Mouse (Mus musculus): ENCODE results near the gene Agap1. TPM values are rescaled to one million over a fixed set of nuclear protein-coding genes. Genes with fewer than 3 reads are reported as not detected.

Gene Agap1
- polyA plus RNA-seq, 1 experiment: 145 TPM

DNA sequence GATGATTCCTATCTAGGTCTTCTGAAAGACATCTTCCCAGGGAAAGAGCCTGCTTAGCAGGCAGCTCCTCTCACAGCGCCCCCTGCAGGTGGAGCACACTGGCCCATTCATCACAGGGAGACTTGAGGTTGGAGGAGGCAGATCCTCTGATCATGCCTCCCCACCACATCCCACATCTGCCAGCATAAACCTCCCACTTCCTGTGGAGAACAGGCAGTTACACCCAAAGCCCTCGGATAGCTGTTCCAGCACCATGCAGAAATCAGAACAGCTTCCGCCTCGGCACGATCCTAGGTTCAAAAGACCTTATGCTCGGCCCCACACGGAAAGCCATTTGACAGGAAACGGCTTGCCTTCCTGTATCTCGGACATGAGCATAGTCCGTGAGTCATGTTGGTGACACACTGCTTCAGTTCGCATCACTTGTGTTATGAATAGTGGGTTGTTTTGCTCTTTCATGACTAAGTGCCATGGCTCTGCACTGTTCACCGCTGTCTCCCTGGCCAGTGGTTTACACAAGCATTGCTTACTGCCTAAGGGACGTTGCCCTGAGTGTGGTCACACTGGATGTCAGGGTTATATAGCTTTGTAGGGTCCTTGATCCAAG is 276.1 kb downstream of the Agap1 start:
- TF ChIP-seq CTCF (IDR thresholded peaks at IDR 0.05; ENCODE audit: borderline replicate concordance, extremely low read depth, insufficient read depth, insufficient read length) (peak; percentile 41; the same call in 1 of the 2 replicates), POLR2A (IDR thresholded peaks at IDR 0.05; ENCODE audit: borderline replicate concordance, extremely low read depth, insufficient read depth, insufficient read length, poor library complexity, severe bottlenecking) (no peak)
- DNase-seq (ENCODE audit: low read depth): no peak

- DNase-seq (ENCODE audit: low read depth): peak; percentile 39
- TF ChIP-seq CTCF (IDR thresholded peaks at IDR 0.05; ENCODE audit: borderline replicate concordance, extremely low read depth, insufficient read depth, insufficient read length) (no peak), POLR2A (IDR thresholded peaks at IDR 0.05; ENCODE audit: borderline replicate concordance, extremely low read depth, insufficient read depth, insufficient read length, poor library complexity, severe bottlenecking) (no peak)
These were observed 279.8 kb downstream of the Agap1 start for GRCm38 (mm10) chr1:89734368-89734767.

DNA sequence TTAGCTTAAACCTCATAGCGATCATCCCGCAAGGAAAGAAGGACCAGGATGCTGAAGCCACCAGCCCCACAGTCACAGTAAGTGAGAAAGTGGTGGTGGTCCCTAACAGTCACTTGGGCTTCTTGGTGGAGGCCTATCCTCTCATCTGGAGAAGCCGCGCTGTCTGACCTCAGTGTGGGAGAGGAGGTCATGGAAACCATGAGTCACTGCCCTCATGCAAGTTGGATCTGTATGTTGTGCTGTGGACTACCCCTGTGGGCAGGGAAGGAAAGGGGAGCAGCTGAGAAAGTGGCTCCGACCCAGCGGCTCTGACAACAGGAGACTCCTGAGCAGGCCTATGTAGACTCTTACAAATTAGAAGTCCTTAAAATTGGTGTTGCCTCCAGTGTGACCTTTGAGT is 280.5 kb downstream of the Agap1 start:
- no peak for DNase-seq (ENCODE audit: low read depth)
- no peak for TF ChIP-seq CTCF (IDR thresholded peaks at IDR 0.05; ENCODE audit: borderline replicate concordance, extremely low read depth, insufficient read depth, insufficient read length)
- TF ChIP-seq POLR2A (IDR thresholded peaks at IDR 0.05; ENCODE audit: borderline replicate concordance, extremely low read depth, insufficient read depth, insufficient read length, poor library complexity, severe bottlenecking): no peak

DNA sequence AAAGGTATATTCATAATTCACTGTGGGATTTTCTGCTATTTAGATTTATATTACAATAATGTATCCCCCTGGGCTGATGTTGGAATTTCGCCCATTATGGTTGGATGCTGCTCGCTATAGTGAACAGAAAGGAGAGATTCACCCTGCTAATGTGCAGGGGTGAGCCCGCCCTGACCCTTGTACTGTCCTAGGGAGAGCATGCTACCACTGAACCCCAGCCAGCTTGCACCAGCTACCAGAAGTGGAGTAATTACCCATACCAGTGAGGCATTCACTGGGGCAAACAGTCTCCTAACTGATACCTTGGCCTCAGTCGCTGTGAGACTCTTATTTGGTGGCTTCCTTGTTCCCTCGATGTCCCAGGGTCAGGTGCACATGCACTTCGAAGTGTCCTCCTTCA is 281.4 kb downstream of the Agap1 start:
- DNase-seq (ENCODE audit: low read depth): no peak
- TF ChIP-seq CTCF (IDR thresholded peaks at IDR 0.05; ENCODE audit: borderline replicate concordance, extremely low read depth, insufficient read depth, insufficient read length): no peak
- no peak for TF ChIP-seq POLR2A (IDR thresholded peaks at IDR 0.05; ENCODE audit: borderline replicate concordance, extremely low read depth, insufficient read depth, insufficient read length, poor library complexity, severe bottlenecking)

DNA sequence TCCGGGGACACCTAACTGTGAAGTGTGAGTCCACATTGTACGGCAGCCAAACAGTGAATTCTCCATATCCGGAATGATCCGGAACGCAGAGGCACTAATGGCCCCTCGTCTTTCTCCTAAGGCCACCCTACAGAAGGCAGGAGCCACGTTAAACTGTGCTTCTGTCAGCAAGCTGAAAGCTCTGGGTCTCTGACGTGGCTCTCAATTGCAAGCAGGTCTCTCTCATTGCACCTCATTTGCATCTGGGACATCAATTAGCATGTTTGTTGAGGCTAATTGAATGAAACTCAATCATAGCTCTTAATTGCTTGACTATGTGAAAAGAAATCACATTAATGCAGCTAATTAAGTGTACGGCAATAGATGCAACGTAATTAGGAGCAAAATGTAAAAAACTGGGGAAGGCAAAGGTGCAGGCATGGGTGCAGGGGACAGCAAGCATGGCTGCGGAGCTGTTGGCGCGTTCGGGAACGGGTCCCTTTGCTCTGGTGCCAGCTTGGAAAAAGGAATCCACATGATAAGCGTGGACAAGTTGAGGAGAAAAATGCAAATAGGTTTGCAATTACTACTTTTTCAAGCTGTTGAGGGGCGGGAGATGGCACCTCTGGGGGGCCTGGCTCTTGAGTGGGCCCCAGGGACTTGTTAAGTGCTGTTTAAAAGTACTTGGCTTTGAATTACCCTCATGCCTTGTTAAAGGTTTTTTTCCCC is 284.6 kb downstream of the Agap1 start:
- DNase-seq (ENCODE audit: low read depth): peak; percentile 95
- TF ChIP-seq POLR2A (IDR thresholded peaks at IDR 0.05; ENCODE audit: borderline replicate concordance, extremely low read depth, insufficient read depth, insufficient read length, poor library complexity, severe bottlenecking): no peak
- no peak for TF ChIP-seq CTCF (IDR thresholded peaks at IDR 0.05; ENCODE audit: borderline replicate concordance, extremely low read depth, insufficient read depth, insufficient read length)

- no peak for DNase-seq (ENCODE audit: low read depth)
These were observed 285.1 kb downstream of the Agap1 start for GRCm38 (mm10) chr1:89739775-89740099.

GRCm38 (mm10) chr1:89742359-89742758 is 287.8 kb downstream of the Agap1 start:
- TF ChIP-seq POLR2A (IDR thresholded peaks at IDR 0.05; ENCODE audit: borderline replicate concordance, extremely low read depth, insufficient read depth, insufficient read length, poor library complexity, severe bottlenecking) (no peak), CTCF (IDR thresholded peaks at IDR 0.05; ENCODE audit: borderline replicate concordance, extremely low read depth, insufficient read depth, insufficient read length) (no peak)
- DNase-seq (ENCODE audit: low read depth): no peak

More at GRCm38 (mm10) chr1:89739775-89740099, 285.1 kb downstream of the Agap1 start:
- TF ChIP-seq CTCF (IDR thresholded peaks at IDR 0.05; ENCODE audit: borderline replicate concordance, extremely low read depth, insufficient read depth, insufficient read length) (no peak), POLR2A (IDR thresholded peaks at IDR 0.05; ENCODE audit: borderline replicate concordance, extremely low read depth, insufficient read depth, insufficient read length, poor library complexity, severe bottlenecking) (no peak)

DNA sequence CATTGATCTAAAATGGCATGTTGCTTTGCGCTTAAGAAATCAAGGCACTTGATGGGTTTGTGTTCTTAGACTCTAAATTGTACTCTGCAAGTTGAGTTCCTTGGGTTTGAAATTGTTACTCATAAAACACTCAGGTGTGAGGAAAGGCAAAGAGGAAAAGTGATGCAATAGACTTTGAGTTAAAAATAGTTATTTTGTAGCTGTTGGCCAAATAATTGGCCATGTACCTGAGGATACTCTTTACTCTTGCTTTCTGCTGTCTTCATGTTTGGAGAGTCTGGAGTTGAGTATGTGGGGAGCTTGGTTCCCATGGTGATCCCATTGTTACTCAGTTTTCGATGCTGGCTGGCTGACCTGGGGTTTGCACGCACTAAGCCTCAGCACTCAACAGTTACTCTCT is 291.6 kb downstream of the Agap1 start:
- no peak for TF ChIP-seq POLR2A (IDR thresholded peaks at IDR 0.05; ENCODE audit: borderline replicate concordance, extremely low read depth, insufficient read depth, insufficient read length, poor library complexity, severe bottlenecking)
- TF ChIP-seq CTCF (IDR thresholded peaks at IDR 0.05; ENCODE audit: borderline replicate concordance, extremely low read depth, insufficient read depth, insufficient read length): no peak
- DNase-seq (ENCODE audit: low read depth): no peak

DNA sequence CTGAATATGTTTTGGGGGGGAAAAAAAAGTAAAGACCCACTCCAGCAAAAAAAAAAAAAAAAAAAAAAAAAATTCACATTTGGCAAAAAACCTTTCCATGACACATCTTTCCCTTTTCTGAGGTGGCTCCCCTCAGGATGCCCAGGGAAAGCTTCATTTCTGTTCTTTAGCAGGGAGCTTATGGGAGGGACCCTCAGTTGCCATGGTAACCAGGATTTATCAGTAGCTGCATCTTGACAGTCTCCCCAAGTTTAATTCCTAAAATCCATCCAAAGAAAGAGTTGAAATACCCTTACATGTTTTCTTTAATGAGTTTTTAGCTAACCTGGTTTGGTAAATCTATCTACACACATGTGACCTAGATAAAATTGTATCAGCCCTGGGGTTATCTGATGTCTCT is 295.1 kb downstream of the Agap1 start:
- DNase-seq (ENCODE audit: low read depth): peak; percentile 62
- TF ChIP-seq POLR2A (IDR thresholded peaks at IDR 0.05; ENCODE audit: borderline replicate concordance, extremely low read depth, insufficient read depth, insufficient read length, poor library complexity, severe bottlenecking) (no peak), CTCF (IDR thresholded peaks at IDR 0.05; ENCODE audit: borderline replicate concordance, extremely low read depth, insufficient read depth, insufficient read length) (no peak)

DNA sequence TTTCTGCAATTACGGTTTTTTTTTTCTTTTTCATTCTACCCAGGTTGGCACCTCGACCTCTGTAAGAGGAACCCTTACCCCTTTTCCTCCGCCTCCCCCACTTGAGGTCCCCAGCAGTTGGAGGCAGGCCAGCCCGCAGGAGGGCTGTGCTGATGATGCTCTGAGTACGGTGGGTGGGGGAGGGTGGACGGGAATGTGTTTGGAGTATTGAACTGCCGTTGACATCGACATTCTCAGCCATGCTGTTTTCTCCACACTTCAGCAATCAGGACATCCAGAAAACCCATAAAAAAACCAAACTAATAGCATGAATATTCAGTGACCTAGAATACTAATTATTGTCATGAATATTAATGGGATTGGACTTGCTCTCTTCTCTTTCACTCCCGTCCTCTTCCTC is 295.9 kb downstream of the Agap1 start:
- no peak for TF ChIP-seq CTCF (IDR thresholded peaks at IDR 0.05; ENCODE audit: borderline replicate concordance, extremely low read depth, insufficient read depth, insufficient read length)
- TF ChIP-seq POLR2A (IDR thresholded peaks at IDR 0.05; ENCODE audit: borderline replicate concordance, extremely low read depth, insufficient read depth, insufficient read length, poor library complexity, severe bottlenecking): no peak
- DNase-seq (ENCODE audit: low read depth): peak; percentile 93

- peak; percentile 98 for DNase-seq (ENCODE audit: low read depth)
- TF ChIP-seq CTCF (IDR thresholded peaks at IDR 0.05; ENCODE audit: borderline replicate concordance, extremely low read depth, insufficient read depth, insufficient read length) (no peak), POLR2A (IDR thresholded peaks at IDR 0.05; ENCODE audit: borderline replicate concordance, extremely low read depth, insufficient read depth, insufficient read length, poor library complexity, severe bottlenecking) (no peak)
These were observed 296.3 kb downstream of the Agap1 start for GRCm38 (mm10) chr1:89750921-89751320.

DNA sequence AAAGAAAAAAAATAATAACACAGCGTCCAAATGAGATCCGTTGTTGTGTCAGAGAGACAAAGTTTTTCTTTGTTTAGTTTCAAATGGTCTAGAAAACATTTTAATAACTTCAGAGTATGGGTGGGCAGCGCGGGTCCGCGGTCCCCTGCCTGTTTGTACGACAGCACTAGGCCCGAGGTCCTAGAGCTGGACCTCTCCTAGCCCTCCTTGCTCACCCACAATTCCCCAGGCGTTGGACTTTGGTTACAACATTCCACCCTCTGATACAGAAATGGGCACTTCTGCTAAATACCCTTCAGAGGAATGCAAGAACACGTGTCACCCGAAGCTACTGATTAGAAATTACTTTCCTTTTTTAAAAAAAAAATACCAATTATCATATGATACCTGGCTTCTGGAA is 296.7 kb downstream of the Agap1 start:
- no peak for TF ChIP-seq CTCF (IDR thresholded peaks at IDR 0.05; ENCODE audit: borderline replicate concordance, extremely low read depth, insufficient read depth, insufficient read length)
- TF ChIP-seq POLR2A (IDR thresholded peaks at IDR 0.05; ENCODE audit: borderline replicate concordance, extremely low read depth, insufficient read depth, insufficient read length, poor library complexity, severe bottlenecking): no peak
- DNase-seq (ENCODE audit: low read depth): no peak

Data from brain, embryonic 14.5 days (tissue).